Mouse (Mus musculus) ES-Bruce4 (cell line): ENCODE measurements around the gene Ggnbp2.

Source experiments
- CTCF ChIP-seq: IDR thresholded peaks from one replicate; pipeline ENCODE4 v1.8.1; 2011; ENCODE audit warnings: low read depth, low read length
- EP300 ChIP-seq: IDR thresholded peaks from 2 replicates; pipeline ENCODE4 v1.6.1; 2011; ENCODE audit warnings: low read depth, low read length; ENCODE audit not compliant: insufficient read depth

- TF ChIP-seq CTCF (no peak), EP300 (no peak)
These were observed 45.6 kb upstream of the Ggnbp2 start, which contains the start of gene Znhit3 for GRCm38 (mm10) chr11:84916053-84916702.
